Mouse (Mus musculus) hematopoietic stem cell, adult 5-6 weeks (primary cell): ENCODE data around the gene Ucn3. TPM values are rescaled to one million over a fixed set of nuclear protein-coding genes. Genes with fewer than 3 reads are reported as not detected.

Experiments used
- ATAC-seq, 2 experiments: fragments of 125-278 bp in 1 of 2; replicated peaks in 1 of 2; 2 replicates each; pipeline ENCODE4 v1.8.0; 2016 to 2017; ENCODE audit warnings: inconsistent platforms in 2 of 2, mild to moderate bottlenecking in 2 of 2, moderate number of reproducible peaks in 2 of 2, low read depth in 1 of 2, moderate TSS enrichment in 1 of 2; ENCODE audit not compliant: low FRiP score in 2 of 2, poor library complexity in 2 of 2, severe bottlenecking in 2 of 2, insufficient read depth in 1 of 2, low TSS enrichment in 1 of 2
- total RNA-seq: library from RNA; stranded (forward); fragments of 172-1452, 232-1000 nt; gene quantifications from 2 replicates; pipeline ENCODE4 v1.2.3, GENCODE M21; 2017

Gene Ucn3
- total RNA-seq, 1 experiment from 2014 or later = not detected

- ATAC-seq = no peak
Measured at GRCm38 (mm10) chr13:3896032-3896431, 49.1 kb downstream of the Ucn3 start.

DNA sequence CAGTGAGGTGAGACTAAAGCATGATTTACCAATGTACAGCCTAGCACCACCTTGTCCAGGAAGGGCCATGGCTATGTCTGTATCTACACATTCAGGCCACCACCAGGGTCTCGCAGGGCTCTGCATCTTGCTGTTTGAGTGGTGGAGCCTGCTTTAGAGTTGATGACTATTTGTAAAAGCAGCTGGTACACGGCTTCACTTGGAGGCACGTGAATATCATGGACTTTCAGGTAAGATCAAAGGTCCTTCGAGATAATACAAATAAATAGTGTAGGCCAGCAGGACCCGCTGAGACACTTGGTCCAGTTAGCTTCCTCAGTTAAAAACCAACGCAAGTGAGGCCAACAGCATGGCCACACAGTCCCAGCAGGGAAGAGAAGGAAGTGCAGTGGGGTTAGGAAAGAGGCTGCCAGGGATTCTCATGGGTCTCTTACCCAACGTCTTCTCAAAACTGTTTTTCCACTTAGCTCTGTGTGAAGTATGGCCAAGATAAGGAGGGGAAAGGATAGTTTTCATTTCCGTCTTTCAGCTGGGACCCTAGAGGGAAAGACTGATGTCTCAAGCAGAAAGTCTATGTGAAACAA lies 49.7 kb downstream of the Ucn3 start:
- no peak for ATAC-seq

DNA sequence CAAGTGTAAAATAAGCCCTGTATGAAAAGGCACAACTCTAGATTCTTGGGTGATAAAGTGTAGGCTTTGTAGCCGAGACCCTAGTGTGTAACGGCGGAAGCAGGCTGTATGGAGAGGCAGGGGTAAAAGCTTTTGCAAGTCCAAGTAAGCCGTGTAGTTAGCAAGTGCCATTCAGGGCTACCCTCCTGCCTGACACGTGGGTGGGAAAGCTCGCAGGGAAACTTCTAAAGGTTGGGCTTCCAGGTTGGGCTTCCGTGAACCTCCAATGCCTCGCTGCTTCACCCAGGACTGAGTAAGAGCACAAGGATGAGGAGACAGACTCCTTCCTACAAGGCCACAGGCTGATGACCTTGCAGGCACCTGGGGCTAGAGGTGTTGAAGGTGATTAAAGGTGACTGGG lies 50.6 kb downstream of the Ucn3 start:
- ATAC-seq = no peak

DNA sequence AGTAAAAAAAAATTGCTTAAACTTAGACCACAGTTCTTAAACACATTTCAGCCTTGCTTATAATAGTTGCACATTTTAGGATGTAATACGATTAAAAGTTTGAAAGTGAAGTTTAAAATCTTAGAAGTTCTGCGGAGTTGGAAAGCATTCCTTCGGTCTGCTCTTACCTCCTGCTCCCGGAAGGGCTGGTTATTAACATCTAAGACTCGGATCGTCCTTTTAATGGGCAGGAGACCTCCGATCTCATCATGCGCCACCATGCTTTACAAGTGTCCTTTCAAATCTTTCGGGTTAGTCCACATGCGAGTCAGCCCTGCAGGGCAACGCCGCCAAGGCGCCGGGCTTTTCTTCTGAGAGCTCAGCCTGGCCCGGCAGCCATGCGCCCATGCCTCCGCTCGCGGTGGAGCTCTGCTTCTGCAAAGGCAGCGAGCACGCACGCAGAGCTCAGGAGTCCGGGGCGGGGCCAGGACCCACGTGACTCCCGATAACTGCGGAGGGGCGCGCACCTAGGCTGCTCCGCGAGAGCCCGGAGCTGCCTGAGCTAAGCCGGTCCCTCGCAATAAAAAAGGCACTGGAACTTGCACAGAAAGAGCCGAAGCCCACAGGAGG lies 51.9 kb downstream of the Ucn3 start:
- peak; percentile 95 to 97 for ATAC-seq

GRCm38 (mm10) chr13:3892601-3893000 lies 52.5 kb downstream of the Ucn3 start:
- no peak for ATAC-seq

DNA sequence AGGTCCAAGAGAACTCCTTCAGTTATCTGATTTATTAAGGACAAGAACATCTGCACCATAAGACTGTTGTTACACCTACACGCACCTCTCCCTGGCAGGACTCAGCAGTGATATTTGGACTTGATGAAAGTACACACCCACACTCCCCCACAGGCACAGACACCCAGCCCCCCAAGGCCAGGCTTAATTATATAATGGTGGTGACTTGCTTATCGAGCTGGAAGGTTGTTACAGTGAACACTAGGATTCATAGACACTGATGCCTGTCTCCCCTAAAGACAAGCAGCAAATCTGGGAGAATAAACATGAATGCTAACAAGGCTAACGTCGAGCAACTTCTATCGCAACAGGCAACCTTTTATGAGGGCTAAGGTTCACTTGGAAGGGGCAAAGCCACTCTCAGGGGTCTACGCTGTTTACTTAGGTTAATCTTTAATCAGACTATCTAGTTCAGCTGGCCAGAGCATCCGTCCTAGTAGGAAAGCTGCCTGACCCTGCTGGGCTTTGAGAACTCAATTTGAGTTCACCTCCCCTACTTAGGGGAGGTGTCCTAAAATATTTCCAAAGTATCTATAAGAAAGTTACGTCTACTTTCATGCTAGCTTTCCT lies 53.6 kb downstream of the Ucn3 start:
- no peak for ATAC-seq

Other genes with a start within 250 kb of the Ucn3 start
- gene Calml3, start 141.0 kb downstream of the Ucn3 start, total RNA-seq = not detected in 2 replicates
- gene Calm4, start 107.6 kb downstream of the Ucn3 start, total RNA-seq = 2.3 TPM in 1 of 2 replicates, not detected in the other
- not detected in 2 replicates for gene Calm5, start 91.2 kb downstream of the Ucn3 start, total RNA-seq
- 137 and 192 TPM in 2 replicates for gene Net1, start 27.1 kb downstream of the Ucn3 start, total RNA-seq
- gene Tubal3, start 27.1 kb downstream of the Ucn3 start, total RNA-seq = not detected in 2 replicates
- gene Akr1c14, start 103.7 kb upstream of the Ucn3 start, total RNA-seq = 0.15 and 0.25 TPM in 2 replicates
- gene Akr1c18, start 205.3 kb upstream of the Ucn3 start, total RNA-seq = not detected in 2 replicates
- gene Akr1c13, start 245.8 kb upstream of the Ucn3 start, total RNA-seq = 102 and 119 TPM in 2 replicates